Mouse (Mus musculus) lung, postnatal 4 days (tissue): Measurements from ENCODE around the gene Camkmt.

ENCODE experiments used
- DNase-seq, 2 experiments: peaks; one replicate each; pipeline ENCODE4 v3.0.0; 2021

The Camkmt gene

GRCm38 (mm10) chr17:85090120-85091099 is at the start of gene Camkmt, which contains the start of gene Prepl:
Gene Camkmt (plus strand): TSS chr17:85090552.
Gene Prepl (minus strand): TSS chr17:85090241.
- peak; percentile 96 to 97 for DNase-seq

- no peak for DNase-seq
Observed at GRCm38 (mm10) chr17:85040913-85041312, 49.4 kb upstream of the Camkmt start.

- no peak for DNase-seq
Observed at GRCm38 (mm10) chr17:85042419-85042818, 47.9 kb upstream of the Camkmt start.

GRCm38 (mm10) chr17:85043404-85043816 is 46.9 kb upstream of the Camkmt start:
- no peak for DNase-seq

GRCm38 (mm10) chr17:85044466-85044865 is 45.9 kb upstream of the Camkmt start:
- DNase-seq: no peak

GRCm38 (mm10) chr17:85045160-85045559 is 45.2 kb upstream of the Camkmt start:
- no peak for DNase-seq

GRCm38 (mm10) chr17:85048379-85048778 is 42.0 kb upstream of the Camkmt start:
- no peak for DNase-seq

GRCm38 (mm10) chr17:85058276-85058675 is 32.1 kb upstream of the Camkmt start:
- no peak for DNase-seq

GRCm38 (mm10) chr17:85059136-85059535 is 31.2 kb upstream of the Camkmt start:
- DNase-seq: no peak

- DNase-seq: no peak
Observed at GRCm38 (mm10) chr17:85063560-85063959, 26.8 kb upstream of the Camkmt start.

GRCm38 (mm10) chr17:85067331-85067730 is 23.0 kb upstream of the Camkmt start:
- DNase-seq: no peak

GRCm38 (mm10) chr17:85070658-85071057 is 19.7 kb upstream of the Camkmt start:
- no peak for DNase-seq

GRCm38 (mm10) chr17:85071088-85071775 is 19.1 kb upstream of the Camkmt start:
- DNase-seq: no peak

- no peak for DNase-seq
Observed at GRCm38 (mm10) chr17:85072383-85072782, 18.0 kb upstream of the Camkmt start.

GRCm38 (mm10) chr17:85073214-85073613 is 17.1 kb upstream of the Camkmt start:
- no peak for DNase-seq

- no peak for DNase-seq
Observed at GRCm38 (mm10) chr17:85074083-85074482, 16.3 kb upstream of the Camkmt start.

- no peak for DNase-seq
Observed at GRCm38 (mm10) chr17:85079276-85079675, 11.1 kb upstream of the Camkmt start.

GRCm38 (mm10) chr17:85080781-85081180 is 9.6 kb upstream of the Camkmt start:
- DNase-seq: no peak

GRCm38 (mm10) chr17:85085335-85085734 is 5.0 kb upstream of the Camkmt start:
- no peak for DNase-seq

GRCm38 (mm10) chr17:85086501-85086900 is 3.9 kb upstream of the Camkmt start:
- DNase-seq: no peak

GRCm38 (mm10) chr17:85087591-85087990 is 2.8 kb upstream of the Camkmt start:
- no peak for DNase-seq

- no peak for DNase-seq
Observed at GRCm38 (mm10) chr17:85088401-85088800, 2.0 kb upstream of the Camkmt start.

GRCm38 (mm10) chr17:85089011-85089410 is 1.3 kb upstream of the Camkmt start:
- no peak for DNase-seq

GRCm38 (mm10) chr17:85089621-85090020 is 731 bp upstream of the Camkmt start:
- no peak for DNase-seq
